14 mouse cellular contexts compared by ENCODE assay signal in genomic region chr13:18290253-18290914, GRCm38 (mm10).
"Had no signal": no experiment of that assay in that cellular context is flagged by ENCODE, and none has a peak within 500 bp of the region (broad histone marks: within the 10 kb centered on the region; RNA-seq: fewer than 3 reads in every experiment).

No protein-coding gene starts in this region.

- H3K27ac ChIP-seq: limb, embryonic 13.5 days; liver, embryonic 14.5 days; lung, embryonic 15.5 days had no signal

- H3K36me3 ChIP-seq: limb, embryonic 13.5 days; lung, embryonic 15.5 days had no signal

- H3K4me3 ChIP-seq: limb, embryonic 13.5 days; lung, embryonic 15.5 days had no signal

- H3K9me3 ChIP-seq: limb, embryonic 13.5 days; lung, embryonic 15.5 days had no signal

- H3K9ac ChIP-seq: limb, embryonic 13.5 days; liver, embryonic 14.5 days; liver, postnatal 0 days; lung, embryonic 15.5 days had no signal

- DNase-seq: kidney, adult 9 months; kidney, postnatal 36 days; left cerebral cortex, postnatal 4 days; liver, postnatal 0 days; lung, postnatal 14 days; lung, postnatal 4 days; midbrain, embryonic 14.5 days; thymus, adult 18-20 months; thymus, postnatal 36 days had no signal

- H3K4me1 ChIP-seq: lung, embryonic 15.5 days had no signal

- ATAC-seq: liver, postnatal 0 days had no signal

- H3K27me3 ChIP-seq: lung, embryonic 15.5 days had no signal

- H3K4me2 ChIP-seq: limb, embryonic 13.5 days; liver, embryonic 11.5 days; lung, embryonic 15.5 days; midbrain, embryonic 11.5 days had no signal
